Mouse (Mus musculus) G1E (cell line): Measurements from ENCODE around the gene Hoxa5. TPM values are rescaled to one million over a fixed set of nuclear protein-coding genes. Genes with fewer than 3 reads are reported as not detected.

Source experiments
- ATAC-seq: 2 replicates; pipeline ENCODE4 v1.8.0; 2016; ENCODE audit warnings: mild to moderate bottlenecking; ENCODE audit not compliant: insufficient number of reproducible peaks, poor library complexity, low FRiP score, severe bottlenecking; ENCODE audit errors: extremely low read depth
- DNase-seq: peaks from one replicate; pipeline ENCODE4 v3.0.0; 2012; ENCODE audit warnings: low spot score
- H3K27me3 ChIP-seq: 2 replicates; pipeline ENCODE4 v1.6.1; 2012; ENCODE audit warnings: mild to moderate bottlenecking, low read length, inconsistent platforms; ENCODE audit not compliant: insufficient read depth
- H3K36me3 ChIP-seq: replicated peaks from 2 replicates; pipeline ENCODE3; 2012; ENCODE audit warnings: mild to moderate bottlenecking, inconsistent platforms
- H3K4me1 ChIP-seq: 2 replicates; pipeline ENCODE4 v1.6.1; 2012; ENCODE audit warnings: low read depth, low read length, inconsistent platforms, mixed read lengths; ENCODE audit not compliant: insufficient read depth
- H3K4me3 ChIP-seq: 2 replicates; pipeline ENCODE4 v1.5.1; 2012; ENCODE audit warnings: low read depth, mild to moderate bottlenecking, inconsistent platforms, low read length, moderate library complexity, mixed read lengths
- H3K9me3 ChIP-seq: replicated peaks from 2 replicates; pipeline ENCODE4 v1.6.1; 2012; ENCODE audit warnings: inconsistent platforms
- CTCF ChIP-seq: IDR thresholded peaks from 2 replicates; pipeline ENCODE4 v1.5.1; 2012; ENCODE audit warnings: low read depth, low read length, inconsistent platforms, mixed read lengths
- GATA1 ChIP-seq: IDR thresholded peaks from 2 replicates; pipeline ENCODE4 v1.6.1; 2012; ENCODE audit warnings: borderline replicate concordance, low read length, inconsistent platforms, mixed read lengths
- GATA2 ChIP-seq: IDR thresholded peaks from 2 replicates; pipeline ENCODE4 v1.6.1; 2012; ENCODE audit warnings: low read depth, low read length, inconsistent platforms, borderline replicate concordance
- POLR2AphosphoS5 ChIP-seq: IDR thresholded peaks from 2 replicates; pipeline ENCODE4 v1.6.1; 2012; ENCODE audit warnings: low read depth, low read length, inconsistent platforms; ENCODE audit not compliant: insufficient replicate concordance
- TAL1 ChIP-seq: conservative IDR thresholded peaks from 2 replicates; pipeline ENCODE4 v1.6.1; 2012; ENCODE audit warnings: low read depth, low read length, inconsistent platforms, mixed read lengths
- polyA plus RNA-seq: library from polyadenylated mRNA; stranded (reverse); fragments of >175 nt; gene quantifications from 2 replicates; pipeline ENCODE4 v1.2.3, GENCODE M21; 2012
- total RNA-seq, 2 experiments: library from RNA; stranded (forward) in 1 of 2; stranded (reverse) in 1 of 2; fragments of 200-1000 nt in 1 of 2; fragments of >200 nt in 1 of 2; fragmentation: Nextera tagmentation in 1 of 2; gene quantifications; 2 replicates each; pipeline ENCODE4 v1.2.3; 2014 to 2017

The Hoxa5 gene
- total and polyA plus RNA-seq, 3 experiments: 0.05 TPM; not detected in 2

DNA sequence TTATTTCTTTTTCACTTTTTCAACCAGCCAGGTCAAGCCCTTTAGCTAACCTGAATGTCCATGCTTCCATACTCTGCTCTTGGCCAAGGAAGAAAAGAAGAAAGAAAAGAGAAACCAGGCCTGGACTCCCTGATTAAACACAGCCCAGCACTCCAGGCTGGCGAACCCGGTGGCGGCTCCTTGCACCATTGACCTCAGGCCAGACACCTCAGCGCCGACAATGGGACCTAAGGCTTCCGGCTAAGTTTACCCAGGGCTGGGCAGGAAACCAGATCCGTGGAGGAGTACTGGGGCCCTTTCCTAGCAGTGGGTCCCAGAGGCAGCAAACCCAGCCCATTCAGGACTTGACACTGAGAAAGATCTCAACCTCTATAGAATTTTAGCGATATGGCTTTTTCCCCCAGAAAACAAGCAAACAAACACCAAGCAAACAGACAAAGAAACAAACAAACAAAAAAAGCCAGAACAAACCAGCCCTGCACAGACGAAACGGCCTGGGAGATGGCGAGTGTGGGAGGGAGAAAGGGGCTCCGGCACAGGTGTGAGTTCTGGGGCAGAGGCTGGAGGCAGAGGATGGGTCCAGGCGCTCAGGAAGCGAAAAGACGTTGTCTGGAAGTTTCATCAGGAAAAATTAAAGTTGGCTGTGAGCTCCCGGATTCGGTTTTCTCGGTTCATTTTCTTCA, 27.6 kb upstream of the Hoxa5 start:
- Histone ChIP-seq H3K27me3 (peaks cover 54% of the 10 kb centered on the region), H3K4me1 (no peaks in the 10 kb centered on the region), H3K36me3 (no peaks in the 10 kb centered on the region), H3K4me3 (no peak overlapping the region), H3K9me3 (peaks cover 12% of the 10 kb centered on the region)
- TF ChIP-seq POLR2AphosphoS5 (no peak), GATA1 (no peak), TAL1 (no peak), GATA2 (no peak), CTCF (no peak)
- ATAC-seq (no peak), DNase-seq (no peak)

DNA sequence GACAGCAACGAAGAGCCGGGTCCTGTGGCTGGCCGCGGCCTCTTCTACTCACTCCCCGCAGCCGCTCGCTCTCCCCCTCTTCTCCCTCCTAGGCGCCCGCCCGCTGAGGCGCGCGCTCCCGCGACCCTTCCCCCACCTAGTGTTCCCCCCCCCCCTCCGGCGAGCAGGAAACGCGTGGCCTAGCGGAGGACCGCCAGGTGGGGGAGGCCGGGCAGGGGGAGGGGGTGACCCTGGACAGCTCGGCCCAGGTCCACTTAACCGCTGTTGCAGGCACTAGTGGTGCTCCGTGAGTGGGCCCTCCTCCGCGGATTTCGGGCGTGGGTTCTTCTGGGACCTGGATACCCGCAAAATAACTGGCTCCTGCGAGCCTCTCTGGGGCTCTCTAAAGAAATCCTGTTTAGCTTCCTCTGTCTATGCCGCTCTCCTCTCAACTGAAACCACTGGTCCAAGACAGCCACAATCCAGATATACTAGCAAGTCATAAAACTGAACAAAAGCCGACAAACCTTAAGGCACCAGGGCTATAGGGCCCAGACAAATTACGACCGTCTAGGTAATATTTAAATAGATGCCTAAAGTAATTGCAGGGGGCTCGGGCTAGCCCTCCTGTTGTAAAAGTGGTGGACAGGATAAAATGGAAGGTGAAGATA, 26.3 kb upstream of the Hoxa5 start, which contains the start of gene Hoxa9:
TSS of gene Hoxa9 (minus strand) at position 574 of the 650 bp plus-strand sequence.
- no peak for DNase-seq
- H3K9me3 ChIP-seq: peaks cover 12% of the 10 kb centered on the region
- ATAC-seq: no peak
- no peaks in the 10 kb centered on the region for H3K4me1 ChIP-seq
- no peak within 1 kb of the TSS for H3K4me3 ChIP-seq
- peaks cover 66% of the 10 kb centered on the region for H3K27me3 ChIP-seq
- H3K36me3 ChIP-seq: no peaks in the 10 kb centered on the region
- no peak for TF ChIP-seq GATA1
- no peak for TF ChIP-seq POLR2AphosphoS5
- TF ChIP-seq CTCF: no peak
- TF ChIP-seq GATA2: no peak
- no peak for TF ChIP-seq TAL1

DNA sequence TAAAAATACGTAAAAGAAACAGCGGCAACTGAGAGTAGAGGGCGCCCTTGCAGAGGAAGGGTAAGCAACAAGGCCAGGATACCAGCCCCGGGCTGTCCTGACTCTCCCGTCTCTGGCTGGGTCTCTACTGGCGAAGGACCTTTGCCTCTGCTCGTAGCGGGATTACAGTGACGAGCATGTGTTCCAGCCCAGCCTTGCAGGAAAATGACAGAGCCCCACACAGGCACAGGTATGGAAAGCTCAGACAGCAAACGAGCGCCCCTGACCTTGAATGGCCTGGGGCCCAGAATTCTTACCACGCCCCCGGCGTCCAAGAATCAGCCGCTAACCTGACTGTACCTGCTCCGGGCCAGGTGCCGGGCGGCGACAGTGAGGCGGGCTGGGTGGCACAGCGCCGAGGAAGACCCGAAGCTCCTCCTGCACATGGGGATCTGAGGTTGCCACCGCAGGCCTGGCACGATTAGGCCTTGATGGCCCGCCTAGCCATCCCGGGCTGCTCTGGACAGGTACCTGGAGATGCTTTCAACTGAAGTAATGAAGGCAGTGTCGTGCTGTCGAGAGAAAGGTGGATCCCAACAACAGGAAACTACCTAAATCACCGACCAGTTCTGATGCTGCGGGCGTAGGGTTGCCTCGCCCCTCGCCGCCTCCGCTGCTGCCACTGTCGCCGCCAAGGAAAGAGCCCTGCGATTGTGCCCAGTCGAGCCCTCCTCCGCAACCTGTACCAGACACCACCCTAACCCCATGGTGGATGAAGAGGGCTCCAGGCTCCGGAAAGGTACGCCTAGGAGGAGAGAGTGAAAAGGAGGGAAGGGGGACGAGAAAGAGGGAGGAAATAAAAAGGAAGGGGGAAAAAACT, 25.4 kb upstream of the Hoxa5 start:
- H3K27me3 ChIP-seq: peaks cover 74% of the 10 kb centered on the region
- H3K4me1 ChIP-seq: no peaks in the 10 kb centered on the region; the same call in 1 of the 2 replicates
- no peak overlapping the region for H3K4me3 ChIP-seq

DNA sequence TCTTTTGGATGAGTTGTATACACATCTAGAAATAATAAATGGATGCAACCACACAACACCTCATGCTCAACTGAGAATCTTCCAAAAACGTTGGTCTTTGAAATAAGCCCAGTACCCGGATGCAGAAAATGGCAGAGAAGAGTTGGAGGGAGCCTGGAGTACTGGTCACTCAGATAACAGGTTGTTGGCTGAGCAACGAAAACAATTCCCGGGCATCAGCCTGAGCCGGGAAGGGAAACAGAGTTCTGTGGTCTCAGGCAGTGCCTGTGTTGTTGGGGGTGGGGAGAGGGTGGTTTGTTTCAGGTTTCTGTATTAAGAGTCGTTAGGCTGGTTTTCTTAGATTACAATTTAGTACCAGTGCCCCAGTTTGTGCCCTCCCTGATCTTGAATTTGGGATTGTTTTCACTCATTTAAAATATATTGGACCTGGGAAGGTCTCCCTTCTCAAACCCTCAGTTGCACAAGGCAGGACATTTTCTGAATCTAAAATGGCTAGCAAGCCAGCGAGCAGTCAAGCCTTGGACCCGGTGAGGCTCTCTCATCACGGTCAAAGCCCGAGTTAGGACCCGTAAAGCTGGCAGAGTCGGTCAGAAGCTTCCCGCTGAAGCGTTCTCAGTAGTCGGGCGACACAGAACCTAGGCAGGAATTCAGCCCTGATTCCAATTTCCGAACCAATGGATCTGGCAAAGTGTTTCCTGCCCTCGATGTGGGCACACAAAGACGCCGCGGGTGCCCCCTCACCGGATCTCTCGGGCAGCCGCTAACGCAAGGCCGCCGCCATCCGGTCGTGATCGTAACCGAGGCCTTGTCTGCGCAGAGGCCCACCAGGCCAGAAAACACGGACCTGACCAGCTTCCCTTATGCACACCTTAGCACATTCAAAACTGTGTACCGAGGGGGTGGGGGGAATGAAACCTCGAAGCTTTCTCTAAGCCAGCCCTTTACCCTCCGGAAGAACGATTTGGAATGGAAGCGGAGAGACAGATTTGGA, 24.4 kb upstream of the Hoxa5 start:
- DNase-seq: no peak
- H3K4me1 ChIP-seq: no peaks in the 10 kb centered on the region; the same call in 1 of the 2 replicates
- ATAC-seq: no peak
- TF ChIP-seq TAL1: no peak
- TF ChIP-seq CTCF: no peak
- no peak for TF ChIP-seq POLR2AphosphoS5
- no peak for TF ChIP-seq GATA2
- TF ChIP-seq GATA1: no peak
- H3K9me3 ChIP-seq: peaks cover 1% of the 10 kb centered on the region; the same call in 1 of the 2 replicates
- H3K36me3 ChIP-seq: no peaks in the 10 kb centered on the region
- peaks cover 78% of the 10 kb centered on the region for H3K27me3 ChIP-seq
- no peak overlapping the region for H3K4me3 ChIP-seq

More for the DNA sequence above, 25.4 kb upstream of the Hoxa5 start:
- Histone ChIP-seq H3K36me3 (no peaks in the 10 kb centered on the region), H3K9me3 (peaks cover 11% of the 10 kb centered on the region)
- DNase-seq (no peak), ATAC-seq (no peak)
- TF ChIP-seq POLR2AphosphoS5: no peak
- no peak for TF ChIP-seq TAL1
- TF ChIP-seq GATA1: no peak
- no peak for TF ChIP-seq CTCF
- no peak for TF ChIP-seq GATA2

DNA sequence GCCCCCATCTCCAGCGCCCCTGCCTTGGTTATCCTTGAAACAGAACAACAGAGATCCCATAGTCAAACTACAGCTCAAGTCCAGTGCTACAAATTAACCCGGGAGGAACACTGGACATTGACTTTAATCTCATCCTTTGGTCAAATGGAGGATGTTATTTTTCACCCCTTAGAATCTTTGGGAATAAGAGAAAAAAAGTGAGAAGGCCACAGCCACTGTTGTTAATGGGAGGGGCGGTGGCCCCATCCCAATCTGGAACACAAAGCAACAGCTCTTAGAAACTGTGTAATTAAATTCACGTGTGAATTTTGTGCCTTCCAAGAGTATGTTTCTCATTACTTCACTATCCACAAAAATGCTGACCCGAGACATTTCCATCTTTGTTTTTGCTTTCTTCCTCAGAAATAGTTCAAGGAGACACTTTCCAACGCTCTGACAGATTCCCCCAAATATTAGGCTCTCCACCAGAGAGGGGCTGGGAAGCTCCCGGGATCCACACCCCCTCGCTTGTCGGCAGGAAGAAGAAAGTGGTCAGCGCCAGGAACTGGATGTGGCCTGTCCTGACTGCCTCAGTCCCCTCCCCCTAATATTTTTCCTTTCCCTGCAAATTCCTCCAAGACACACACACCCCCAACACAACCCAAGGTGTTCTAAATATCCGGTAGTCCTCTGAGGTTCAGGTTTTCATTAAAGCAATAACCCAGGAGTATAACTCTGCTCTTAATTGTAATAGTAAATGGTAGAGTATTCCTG, 23.3 kb upstream of the Hoxa5 start:
- Histone ChIP-seq H3K9me3 (no peaks in the 10 kb centered on the region), H3K4me3 (no peak overlapping the region), H3K4me1 (no peaks in the 10 kb centered on the region; the same call in 1 of the 2 replicates), H3K27me3 (peaks cover 69% of the 10 kb centered on the region), H3K36me3 (no peaks in the 10 kb centered on the region)
- TF ChIP-seq GATA2 (no peak), GATA1 (no peak), TAL1 (no peak), CTCF (no peak), POLR2AphosphoS5 (no peak)
- no peak for DNase-seq
- ATAC-seq: no peak
